Comparison of ENCODE assay signal across 30 mouse cellular contexts in the genomic region with DNA sequence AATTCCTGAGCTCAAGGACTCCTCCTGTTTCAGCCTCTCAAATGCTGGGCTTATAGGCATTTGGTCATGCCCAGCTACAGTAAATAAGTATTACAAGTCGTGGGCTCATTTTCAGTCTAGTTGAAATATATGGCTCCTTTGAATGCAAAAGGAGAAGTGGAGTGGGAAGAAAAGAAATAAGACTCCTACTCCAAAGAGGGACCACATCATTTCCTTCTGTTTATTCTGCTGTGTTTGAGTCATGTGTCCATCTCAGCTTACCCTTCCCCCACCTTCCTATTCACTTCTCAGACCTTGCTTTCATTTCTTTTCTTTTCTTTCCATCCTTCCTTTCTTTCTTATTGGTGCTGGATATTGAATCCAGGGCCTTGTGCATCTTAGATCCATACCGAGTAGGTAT. TPM values are rescaled to one million over a fixed set of nuclear protein-coding genes. Genes with fewer than 3 reads are reported as not detected.
DNase-seq lines count a peak whose midpoint lies in the region; ATAC-seq and TF ChIP-seq lines count a peak whose summit lies in the region.
"Had no signal": no experiment of that assay in that cellular context is flagged by ENCODE, and none has a peak within 500 bp of the region (broad histone marks: within the 10 kb centered on the region; RNA-seq: fewer than 3 reads in every experiment).

No protein-coding gene starts in this region.

- no peak overlapping the region for H3K4me3 ChIP-seq in MEL (ENCODE audit: control insufficient read depth in 1 of 2, insufficient read depth in 1 of 2, low read depth in 2 of 2, low read length in 2 of 2)
- no peak overlapping the region for H3K4me3 ChIP-seq in intestine, embryonic 16.5 days (ENCODE audit: low read length)
- H3K4me3 ChIP-seq in forebrain, embryonic 15.5 days, result no peak overlapping the region
- H3K4me3 ChIP-seq: embryonic facial prominence, embryonic 10.5 days; embryonic facial prominence, embryonic 12.5 days; forebrain, embryonic 13.5 days had no signal

- no peak; a peak in 1 of 4 replicates for TF ChIP-seq EP300 in MEL (IDR thresholded peaks at IDR 0.05; ENCODE audit: low read depth in 1 of 2, low read length in 2 of 2)

- peak; percentile 50; the same call in 1 of the 2 replicates for ATAC-seq in common myeloid progenitor, adult 5-6 weeks (replicated peaks; ENCODE audit: low read depth, poor library complexity, severe bottlenecking)
- peak; percentile 25 to 56; a peak in 3 of 4 replicates for ATAC-seq in hematopoietic stem cell, adult 5-6 weeks (replicated peaks in 1 of 2; ENCODE audit: insufficient read depth in 1 of 2, low FRiP score in 2 of 2, low TSS enrichment in 1 of 2, low read depth in 1 of 2, poor library complexity in 2 of 2, severe bottlenecking in 2 of 2)
- peak; percentile 46 for ATAC-seq in megakaryocyte progenitor cell, adult 5-6 weeks (replicated peaks; ENCODE audit: poor library complexity)
- ATAC-seq in intestine, embryonic 16.5 days, result no peak
- ATAC-seq in forebrain, embryonic 15.5 days (replicated peaks), result no peak
- ATAC-seq: CD4-positive, CD25-positive, alpha-beta regulatory T cell, adult 4 months; forebrain, embryonic 13.5 days; forebrain, embryonic 16.5 days had no signal

- intact Hi-C loops in heart, postnatal 14 days (cut with DNase I), result no loop called here

- no peak for TF ChIP-seq RAD21 in MEL (IDR thresholded peaks at IDR 0.05; ENCODE audit: low read depth, low read length)

- H3K36me3 ChIP-seq in MEL (ENCODE audit: control insufficient read depth in 1 of 2, insufficient read depth in 2 of 2, low read length in 2 of 2), result peaks cover 19 to 43% of the 10 kb centered on the region in 2 experiments
- H3K36me3 ChIP-seq in intestine, embryonic 16.5 days (ENCODE audit: control insufficient read depth, insufficient read depth, low read length), result peaks cover 23% of the 10 kb centered on the region
- peaks cover 87% of the 10 kb centered on the region for H3K36me3 ChIP-seq in forebrain, embryonic 15.5 days

- H3K4me2 ChIP-seq in intestine, embryonic 16.5 days (ENCODE audit: low read depth, low read length), result no peak overlapping the region
- no peak overlapping the region for H3K4me2 ChIP-seq in forebrain, embryonic 15.5 days (replicated peaks)
- H3K4me2 ChIP-seq: embryonic facial prominence, embryonic 12.5 days; forebrain, embryonic 13.5 days had no signal

- no peaks in the 10 kb centered on the region for H3K27me3 ChIP-seq in MEL (ENCODE audit: control insufficient read depth in 1 of 2, insufficient read depth in 2 of 2, low read length in 2 of 2)
- no peaks in the 10 kb centered on the region for H3K27me3 ChIP-seq in intestine, embryonic 16.5 days (replicated peaks; ENCODE audit: control insufficient read depth, insufficient read depth, low read length)
- H3K27me3 ChIP-seq in forebrain, embryonic 15.5 days, result no peaks in the 10 kb centered on the region
- H3K27me3 ChIP-seq: CH12.LX; embryonic facial prominence, embryonic 12.5 days; forebrain, embryonic 13.5 days had no signal

- no peak for TF ChIP-seq POLR2A in MEL (IDR thresholded peaks at IDR 0.05; ENCODE audit: control insufficient read depth in 1 of 2, insufficient read depth in 1 of 2, low read depth in 1 of 2, low read length in 2 of 2, poor library complexity in 1 of 2)

- peaks cover 3 to 13% of the 10 kb centered on the region in 2 experiments; a peak in 3 of 4 replicates for H3K4me1 ChIP-seq in MEL (ENCODE audit: control insufficient read depth in 1 of 2, insufficient read depth in 2 of 2, low read length in 2 of 2)
- no peaks in the 10 kb centered on the region for H3K4me1 ChIP-seq in intestine, embryonic 16.5 days (ENCODE audit: control insufficient read depth, insufficient read depth, low read length)
- H3K4me1 ChIP-seq in forebrain, embryonic 15.5 days, result no peaks in the 10 kb centered on the region
- H3K4me1 ChIP-seq: embryonic facial prominence, embryonic 10.5 days; embryonic facial prominence, embryonic 12.5 days; forebrain, embryonic 13.5 days had no signal

- TF ChIP-seq CTCF in MEL (IDR thresholded peaks at IDR 0.05 in 2 of 3, conservative IDR thresholded peaks at IDR 0.05 in 1 of 3; ENCODE audit: control insufficient read depth in 1 of 3, insufficient read depth in 1 of 3, low read depth in 2 of 3, low read length in 3 of 3, poor library complexity in 1 of 3, severe bottlenecking in 1 of 3), result no peak

- peak overlapping the region; percentile 71 for H3K27ac ChIP-seq in MEL (ENCODE audit: control insufficient read depth, low read depth, low read length)
- no peak overlapping the region for H3K27ac ChIP-seq in intestine, embryonic 16.5 days (ENCODE audit: low read length)
- no peak overlapping the region for H3K27ac ChIP-seq in forebrain, embryonic 15.5 days (replicated peaks)
- H3K27ac ChIP-seq: embryonic facial prominence, embryonic 10.5 days; embryonic facial prominence, embryonic 12.5 days; forebrain, embryonic 13.5 days had no signal

- no peak overlapping the region for H3K9ac ChIP-seq in MEL (ENCODE audit: control insufficient read depth, low read depth, low read length, poor library complexity, severe bottlenecking)
- no peak overlapping the region for H3K9ac ChIP-seq in intestine, embryonic 16.5 days (ENCODE audit: low read depth, low read length)
- no peak overlapping the region for H3K9ac ChIP-seq in forebrain, embryonic 15.5 days (replicated peaks)
- H3K9ac ChIP-seq: embryonic facial prominence, embryonic 12.5 days; forebrain, embryonic 13.5 days had no signal

- DNase-seq in MEL (ENCODE audit: low read depth, low spot score), result no peak
- no peak for DNase-seq in layer of hippocampus, postnatal 10 days (ENCODE audit: low spot score in 2 of 2)
- DNase-seq in heart, postnatal 14 days, result no peak
- DNase-seq: adrenal gland, adult 2 months; adrenal gland, postnatal 10 days; adrenal gland, postnatal 25 days; B cell, adult 2 months; cerebellum, adult 11 months; cerebellum, adult 18-20 months; cerebellum, adult 8-10 months; cerebellum, adult 9-11 months; cerebellum, postnatal 14 days; cerebellum, postnatal 36 days had no signal

- H3K9me3 ChIP-seq in MEL (replicated peaks; ENCODE audit: insufficient read depth, low read length), result no peaks in the 10 kb centered on the region
- no peaks in the 10 kb centered on the region for H3K9me3 ChIP-seq in intestine, embryonic 16.5 days (ENCODE audit: control insufficient read depth, low read length)
- H3K9me3 ChIP-seq in forebrain, embryonic 15.5 days, result no peaks in the 10 kb centered on the region
- H3K9me3 ChIP-seq: embryonic facial prominence, embryonic 10.5 days; embryonic facial prominence, embryonic 12.5 days; forebrain, embryonic 13.5 days; G1E had no signal

- H3K79me2 ChIP-seq in MEL (ENCODE audit: control insufficient read depth, insufficient read depth, low read length, poor library complexity), result no peaks in the 10 kb centered on the region; the same call in 1 of the 2 replicates

- 83% methylated on average over 2 of the region's 2 CpGs for WGBS in intestine, embryonic 16.5 days
- WGBS in forebrain, embryonic 15.5 days, result 93% methylated on average over 2 of the region's 2 CpGs

TF ChIP-seq in MEL, 35 proteins besides CTCF, POLR2A, EP300 and RAD21:
- TF ChIP-seq MXI1 (IDR thresholded peaks at IDR 0.05; ENCODE audit: low read depth, low read length) (no peak), USF1 (IDR thresholded peaks at IDR 0.05; ENCODE audit: low read depth, low read length) (peak; percentile 53; the same call in 1 of the 2 replicates)

RNA-seq across cellular contexts. Expression of a gene that starts 24.9 kb away (rescaled TPM):
- total RNA-seq in MEL (2012; rRNA removed), result 28.0 and 32.4 TPM in 2 replicates
- 100 to 1,000 TPM; 104 to 105 TPM for polyA plus RNA-seq in MEL (2012; ENCODE audit: insufficient read depth in 1 of 2, insufficient read length in 2 of 2, low read depth in 1 of 2, low replicate concordance in 2 of 2, missing spikeins in 1 of 2)
- total RNA-seq in common myeloid progenitor, adult 5-6 weeks (2017), result 79.1 and 95.6 TPM in 2 replicates
- 79.8 and 99.2 TPM in 2 replicates for total RNA-seq in hematopoietic stem cell, adult 5-6 weeks (2017)
- total RNA-seq in megakaryocyte progenitor cell, adult 5-6 weeks (2015), result 82.8 and 84.9 TPM in 2 replicates
- total RNA-seq in megakaryocyte progenitor cell, adult 5-6 weeks (2017), result 42.3 and 73.4 TPM in 2 replicates
- 43.6 and 63.5 TPM in 2 replicates for polyA plus RNA-seq in intestine, embryonic 16.5 days (2015; fragmentation: Nextera tagmentation; extraction: Ambion mirVana)
- total RNA-seq in layer of hippocampus, postnatal 10 days (2021), result 100 to 1,000 TPM; 268 to 272 TPM
- polyA plus RNA-seq in forebrain, embryonic 15.5 days (2015; fragmentation: Nextera tagmentation; extraction: Ambion mirVana), result 110 and 114 TPM in 2 replicates
- 10 to 100 TPM; 79.1 to 91.9 TPM for total RNA-seq in heart, postnatal 14 days (2021)

RNA-seq across cellular contexts. Expression of a gene that starts 40.0 kb away (rescaled TPM):
- 19.8 and 20.2 TPM in 2 replicates for total RNA-seq in MEL (2012; rRNA removed)
- 10 to 100 TPM in 1 of 2 experiments, not detected in 1; 32.9 TPM for polyA plus RNA-seq in MEL (2012; ENCODE audit: insufficient read depth in 1 of 2, insufficient read length in 2 of 2, low read depth in 1 of 2, low replicate concordance in 2 of 2, missing spikeins in 1 of 2)
- total RNA-seq in common myeloid progenitor, adult 5-6 weeks (2017), result 17.2 and 21.6 TPM in 2 replicates
- 17.3 and 17.8 TPM in 2 replicates for total RNA-seq in hematopoietic stem cell, adult 5-6 weeks (2017)
- 18.5 and 19.7 TPM in 2 replicates for total RNA-seq in megakaryocyte progenitor cell, adult 5-6 weeks (2015)
- 18.5 and 26.1 TPM in 2 replicates for total RNA-seq in megakaryocyte progenitor cell, adult 5-6 weeks (2017)
- polyA plus RNA-seq in intestine, embryonic 16.5 days (2015; fragmentation: Nextera tagmentation; extraction: Ambion mirVana), result 29.3 and 31.7 TPM in 2 replicates
- total RNA-seq in layer of hippocampus, postnatal 10 days (2021), result 10 to 100 TPM; 90.6 to 98.7 TPM
- 148 and 149 TPM in 2 replicates for polyA plus RNA-seq in forebrain, embryonic 15.5 days (2015; fragmentation: Nextera tagmentation; extraction: Ambion mirVana)
- 10 to 100 TPM; 21.4 to 26.2 TPM for total RNA-seq in heart, postnatal 14 days (2021)

RNA-seq across cellular contexts. Expression of a gene that starts 40.4 kb away (rescaled TPM):
- total RNA-seq in MEL (2012; rRNA removed), result not detected in 2 replicates
- polyA plus RNA-seq in MEL (2012; ENCODE audit: insufficient read depth in 1 of 2, insufficient read length in 2 of 2, low read depth in 1 of 2, low replicate concordance in 2 of 2, missing spikeins in 1 of 2), result not detected
- total RNA-seq in common myeloid progenitor, adult 5-6 weeks (2017), result not detected in 2 replicates
- not detected in 2 replicates for total RNA-seq in hematopoietic stem cell, adult 5-6 weeks (2017)
- total RNA-seq in megakaryocyte progenitor cell, adult 5-6 weeks (2015), result not detected in 2 replicates
- total RNA-seq in megakaryocyte progenitor cell, adult 5-6 weeks (2017), result not detected in 2 replicates
- polyA plus RNA-seq in intestine, embryonic 16.5 days (2015; fragmentation: Nextera tagmentation; extraction: Ambion mirVana), result not detected in 2 replicates
- total RNA-seq in layer of hippocampus, postnatal 10 days (2021), result not detected
- not detected in 2 replicates for polyA plus RNA-seq in forebrain, embryonic 15.5 days (2015; fragmentation: Nextera tagmentation; extraction: Ambion mirVana)
- total RNA-seq in heart, postnatal 14 days (2021), result not detected
- total RNA-seq: adrenal gland, adult 2 months; adrenal gland, postnatal 10 days; adrenal gland, postnatal 25 days; adrenal gland, postnatal 4 days; CH12.LX; G1E had no signal
- polyA plus RNA-seq: adrenal gland, adult 2 months; CD4-positive, CD25-positive, alpha-beta regulatory T cell, adult 4 months; cortical plate, adult 2 months; embryonic facial prominence, embryonic 10.5 days; embryonic facial prominence, embryonic 12.5 days; embryonic facial prominence, embryonic 14.5 days; forebrain, embryonic 11.5 days; forebrain, embryonic 13.5 days; forebrain, embryonic 16.5 days; frontal cortex, adult 2 months; G1E had no signal

Comparison
In these comparisons a context has a peak if more than half of its experiments do, and no peak if none do; other contexts are left out.
1. ATAC-seq: peak in common myeloid progenitor, adult 5-6 weeks (single experiment), hematopoietic stem cell, adult 5-6 weeks (2 of 2) and megakaryocyte progenitor cell, adult 5-6 weeks (single experiment); none in intestine, embryonic 16.5 days (single experiment) and forebrain, embryonic 15.5 days (single experiment).